Mouse (Mus musculus) T-helper 1 cell (primary cell): ENCODE data around the gene Pgc.

Experiments used
- in situ Hi-C: fragments of 300-600 bp; cut with MboI, MseI; formaldehyde crosslinking; loops from one replicate; pipeline ENCODE4 v1.15.1; 2025; ENCODE audit warnings: high pct_unique_total_duplicates

Pgc gene

GRCm38 (mm10) chr17:47749626-47750025 is 23.0 kb downstream of the Pgc start:
- in situ Hi-C loops = no loop called here

- in situ Hi-C loops = no loop called here
These were observed 23.5 kb downstream of the Pgc start for GRCm38 (mm10) chr17:47750101-47750500.

GRCm38 (mm10) chr17:47751811-47752210 is 25.2 kb downstream of the Pgc start:
- in situ Hi-C loops = no loop called here

GRCm38 (mm10) chr17:47753130-47753775 is 26.6 kb downstream of the Pgc start:
- in situ Hi-C loops = no loop called here

- in situ Hi-C loops = no loop called here
These were observed 27.6 kb downstream of the Pgc start for GRCm38 (mm10) chr17:47754246-47754645.

- in situ Hi-C loops = no loop called here
These were observed 29.7 kb downstream of the Pgc start for GRCm38 (mm10) chr17:47756366-47756765.

GRCm38 (mm10) chr17:47757056-47757610 is 30.5 kb downstream of the Pgc start:
- in situ Hi-C loops = no loop called here

GRCm38 (mm10) chr17:47759702-47760410 is 33.2 kb downstream of the Pgc start:
- in situ Hi-C loops = no loop called here

GRCm38 (mm10) chr17:47762028-47762427 is 35.4 kb downstream of the Pgc start:
- in situ Hi-C loops = no loop called here

GRCm38 (mm10) chr17:47762518-47763340 is 36.1 kb downstream of the Pgc start:
- in situ Hi-C loops = no loop called here

- in situ Hi-C loops = no loop called here
These were observed 39.3 kb downstream of the Pgc start for GRCm38 (mm10) chr17:47765986-47766385.

GRCm38 (mm10) chr17:47766407-47767043 is 39.9 kb downstream of the Pgc start:
- in situ Hi-C loops = no loop called here

- in situ Hi-C loops = no loop called here
These were observed 40.4 kb downstream of the Pgc start for GRCm38 (mm10) chr17:47767081-47767455.

GRCm38 (mm10) chr17:47767456-47768141 is 41.0 kb downstream of the Pgc start:
- in situ Hi-C loops = no loop called here

GRCm38 (mm10) chr17:47768707-47769276 is 42.1 kb downstream of the Pgc start:
- in situ Hi-C loops = no loop called here

- in situ Hi-C loops = no loop called here
These were observed 43.0 kb downstream of the Pgc start for GRCm38 (mm10) chr17:47769389-47770299.

GRCm38 (mm10) chr17:47773604-47774003 is 47.0 kb downstream of the Pgc start:
- in situ Hi-C loops = no loop called here

GRCm38 (mm10) chr17:47777141-47777540 is 50.5 kb downstream of the Pgc start:
- in situ Hi-C loops = no loop called here

- in situ Hi-C loops = no loop called here
These were observed 53.8 kb downstream of the Pgc start for GRCm38 (mm10) chr17:47780470-47780869.

- in situ Hi-C loops = no loop called here
These were observed 55.8 kb downstream of the Pgc start for GRCm38 (mm10) chr17:47782486-47782885.
